Mouse (Mus musculus) spleen, adult 2 months (tissue): ENCODE data around the gene Dock10. TPM values are rescaled to one million over a fixed set of nuclear protein-coding genes. Genes with fewer than 3 reads are reported as not detected.
A peak's percentile ranks its signal among the peaks of the same experiment; 100 is the strongest.

Experiments used
- DNase-seq, 2 experiments: peaks; one replicate each; pipeline versions ENCODE4 v3.0.0 to v3.0.0-alpha.2; 2012 to 2021; ENCODE audit warnings: low spot score in 2 of 2, low read depth in 1 of 2
- H3K27ac ChIP-seq: fragments of 200-500 bp; 2 replicates; pipeline ENCODE4 v1.5.1; 2012; ENCODE audit warnings: low read length, inconsistent platforms; ENCODE audit not compliant: insufficient read depth
- H3K27me3 ChIP-seq: fragments of 200-500 bp; 2 replicates; pipeline ENCODE4 v1.6.1; 2012; ENCODE audit warnings: mild to moderate bottlenecking, moderate library complexity, low read length, inconsistent platforms; ENCODE audit not compliant: control insufficient read depth, insufficient read depth
- H3K36me3 ChIP-seq: fragments of 200-500 bp; 2 replicates; pipeline ENCODE4 v1.6.1; 2012; ENCODE audit warnings: mild to moderate bottlenecking, low read length, inconsistent platforms; ENCODE audit not compliant: control insufficient read depth, insufficient read depth
- H3K4me1 ChIP-seq: fragments of 200-500 bp; 2 replicates; pipeline ENCODE4 v1.6.1; 2011; ENCODE audit warnings: inconsistent platforms; ENCODE audit not compliant: control insufficient read depth, insufficient read depth, insufficient read length
- H3K4me3 ChIP-seq: fragments of 200-500 bp; 2 replicates; pipeline ENCODE4 v1.5.1; 2011; ENCODE audit warnings: mild to moderate bottlenecking, inconsistent platforms; ENCODE audit not compliant: insufficient read depth, insufficient read length; ENCODE audit errors: extremely low read depth
- CTCF ChIP-seq: fragments of 200-500 bp; IDR thresholded peaks from 2 replicates; pipeline ENCODE4 v1.5.1; 2011; ENCODE audit warnings: mild to moderate bottlenecking, inconsistent platforms; ENCODE audit not compliant: insufficient read depth, insufficient read length, insufficient replicate concordance; ENCODE audit errors: extremely low read depth
- POLR2A ChIP-seq: fragments of 200-500 bp; IDR thresholded peaks from 2 replicates; pipeline ENCODE4 v1.6.1; 2011; ENCODE audit warnings: low read depth, low read length, inconsistent platforms
- whole genome bisulfite sequencing: fragments of 180-500 bp; shearing (Covaris S2); methylation state at CpG from one replicate; pipeline ENCODE4 v1.1.7; 2018; 5-methylcytosine and 5-hydroxymethylcytosine counted together
- polyA plus RNA-seq: library from polyadenylated mRNA; depleted of rRNA; stranded (reverse); fragments of >200 nt; gene quantifications from 2 replicates; pipeline ENCODE4 v1.2.3, GENCODE M21; 2012; rRNA removed

Dock10 gene
- 24.5 and 28.5 TPM in 2 replicates for polyA plus RNA-seq

- peak in 1 of 2 experiments; percentile 70 for DNase-seq
- Histone ChIP-seq H3K4me3 (peak within 1 kb of the TSS; percentile 62), H3K27me3 (no peaks in the 10 kb centered on the region), H3K4me1 (peaks cover 13% of the 10 kb centered on the region), H3K27ac (peak within 1 kb of the TSS; percentile 78), H3K36me3 (no peaks in the 10 kb centered on the region)
- WGBS, result under 1% methylated on average over 82 of the region's 82 CpGs
- TF ChIP-seq CTCF (no peak), POLR2A (peak; percentile 41; the same call in 1 of the 2 replicates)
Measured at GRCm38 (mm10) chr1:80757977-80758797, at the start of gene Dock10. Gene Dock10, minus strand, starts transcription at chr1:80758527.

GRCm38 (mm10) chr1:80806835-80807398 is 48.6 kb upstream of the Dock10 start:
- Histone ChIP-seq H3K27me3 (no peaks in the 10 kb centered on the region), H3K4me1 (no peaks in the 10 kb centered on the region), H3K27ac (no peak overlapping the region), H3K36me3 (no peaks in the 10 kb centered on the region), H3K4me3 (no peak overlapping the region)
- DNase-seq, result no peak
- 71% methylated on average over 3 of the region's 3 CpGs for WGBS
- no peak for TF ChIP-seq POLR2A
- TF ChIP-seq CTCF, result no peak

GRCm38 (mm10) chr1:80802023-80802422 is 43.7 kb upstream of the Dock10 start:
- H3K36me3 ChIP-seq, result no peaks in the 10 kb centered on the region
- TF ChIP-seq POLR2A, result no peak
- TF ChIP-seq CTCF, result no peak
- no peak overlapping the region for H3K4me3 ChIP-seq
- no peaks in the 10 kb centered on the region for H3K27me3 ChIP-seq
- no peak overlapping the region for H3K27ac ChIP-seq
- no peaks in the 10 kb centered on the region for H3K4me1 ChIP-seq
- no peak for DNase-seq
- 91% methylated on average over 3 of the region's 3 CpGs for WGBS

- Histone ChIP-seq H3K4me3 (no peak overlapping the region), H3K4me1 (no peaks in the 10 kb centered on the region), H3K27me3 (no peaks in the 10 kb centered on the region), H3K36me3 (no peaks in the 10 kb centered on the region), H3K27ac (no peak overlapping the region)
- WGBS, result 55% methylated on average over 2 of the region's 2 CpGs
- no peak for DNase-seq
- TF ChIP-seq CTCF, result no peak
- no peak for TF ChIP-seq POLR2A
Measured at GRCm38 (mm10) chr1:80785066-80785779, 26.9 kb upstream of the Dock10 start.

GRCm38 (mm10) chr1:80784155-80784554 is 25.8 kb upstream of the Dock10 start:
- WGBS, result 84% methylated on average over 3 of the region's 3 CpGs
- H3K27ac ChIP-seq, result no peak overlapping the region
- H3K4me3 ChIP-seq, result no peak overlapping the region
- no peaks in the 10 kb centered on the region for H3K36me3 ChIP-seq
- TF ChIP-seq CTCF, result no peak
- no peak for TF ChIP-seq POLR2A
- no peaks in the 10 kb centered on the region for H3K4me1 ChIP-seq
- H3K27me3 ChIP-seq, result no peaks in the 10 kb centered on the region
- DNase-seq, result no peak

GRCm38 (mm10) chr1:80765504-80765903 is 7.2 kb upstream of the Dock10 start:
- Histone ChIP-seq H3K4me3 (no peak overlapping the region), H3K4me1 (peaks cover 6% of the 10 kb centered on the region), H3K27me3 (no peaks in the 10 kb centered on the region), H3K27ac (no peak overlapping the region), H3K36me3 (no peaks in the 10 kb centered on the region)
- no peak for TF ChIP-seq POLR2A
- no peak for TF ChIP-seq CTCF
- peak in 1 of 2 experiments; percentile 66 for DNase-seq
- 6% methylated on average over 2 of the region's 2 CpGs for WGBS
